Mouse (Mus musculus) myocyte (in vitro differentiated cells): ENCODE results near the gene Tmem50b. TPM values are rescaled to one million over a fixed set of nuclear protein-coding genes. Genes with fewer than 3 reads are reported as not detected.

Experiments
- H3K27me3 ChIP-seq: one replicate; pipeline ENCODE4 v1.6.1; 2011; ENCODE audit not compliant: control insufficient read depth, insufficient read depth, insufficient read length
- H3K36me3 ChIP-seq: one replicate; pipeline ENCODE4 v1.6.1; 2011; ENCODE audit not compliant: control insufficient read depth, insufficient read depth
- H3K4me2 ChIP-seq: one replicate; pipeline ENCODE4 v1.6.1; 2011; ENCODE audit warnings: low read depth, control low read depth
- H3K4me3 ChIP-seq: one replicate; pipeline ENCODE4 v1.5.1; 2011; ENCODE audit warnings: mild to moderate bottlenecking, control low read depth, moderate library complexity
- H3K79me2 ChIP-seq: one replicate; pipeline ENCODE4 v1.6.1; 2011; ENCODE audit not compliant: control insufficient read depth, insufficient read depth
- H3ac ChIP-seq: one replicate; pipeline ENCODE4 v1.6.1; 2011; ENCODE audit not compliant: control insufficient read depth, insufficient read length
- CEBPB ChIP-seq: IDR thresholded peaks from 2 replicates; pipeline ENCODE4 v1.6.1; 2011; ENCODE audit warnings: mild to moderate bottlenecking, moderate library complexity; ENCODE audit not compliant: poor library complexity, insufficient read depth, severe bottlenecking
- E2F4 ChIP-seq: IDR thresholded peaks from one replicate; pipeline ENCODE4 v1.6.1; 2011; ENCODE audit warnings: mild to moderate bottlenecking, control low read depth, moderate library complexity; ENCODE audit not compliant: insufficient read depth
- MAX ChIP-seq: IDR thresholded peaks from one replicate; pipeline ENCODE4 v1.6.1; 2011; ENCODE audit warnings: low read depth, mild to moderate bottlenecking, control low read depth
- MYOD1 ChIP-seq, 3 experiments: IDR thresholded peaks; one replicate each; pipeline ENCODE4 v1.6.1; 2011; ENCODE audit warnings: control low read depth in 2 of 3, low read depth in 2 of 3, mild to moderate bottlenecking in 2 of 3, moderate library complexity in 1 of 3; ENCODE audit not compliant: insufficient read length in 2 of 3, control insufficient read depth in 1 of 3
- MYOG ChIP-seq, 3 experiments: IDR thresholded peaks; one replicate each; pipeline ENCODE4 v1.6.1; 2011; ENCODE audit warnings: control low read depth in 2 of 3, low read depth in 2 of 3, mild to moderate bottlenecking in 2 of 3; ENCODE audit not compliant: insufficient read length in 2 of 3, control insufficient read depth in 1 of 3, insufficient read depth in 1 of 3
- POLR2A ChIP-seq: IDR thresholded peaks from one replicate; pipeline ENCODE4 v1.6.1; 2011; ENCODE audit warnings: low read depth, mild to moderate bottlenecking, control low read depth, moderate library complexity; ENCODE audit not compliant: insufficient read length
- POLR2AphosphoS2 ChIP-seq: IDR thresholded peaks from one replicate; pipeline ENCODE4 v1.6.1; 2011; ENCODE audit warnings: low read depth, control low read depth; ENCODE audit not compliant: insufficient read length
- REST ChIP-seq: IDR thresholded peaks from one replicate; pipeline ENCODE4 v1.6.1; 2011; ENCODE audit warnings: mild to moderate bottlenecking, control low read depth, moderate library complexity; ENCODE audit not compliant: insufficient read depth, insufficient read length
- SRF ChIP-seq: IDR thresholded peaks from one replicate; pipeline ENCODE4 v1.6.1; 2011; ENCODE audit warnings: low read depth; ENCODE audit not compliant: control insufficient read depth, insufficient read length
- TCF12 ChIP-seq: IDR thresholded peaks from one replicate; pipeline ENCODE4 v1.6.1; 2011; ENCODE audit warnings: mild to moderate bottlenecking, control low read depth; ENCODE audit not compliant: poor library complexity, insufficient read depth, severe bottlenecking
- TCF3 ChIP-seq: IDR thresholded peaks from one replicate; pipeline ENCODE4 v1.6.1; 2011; ENCODE audit warnings: low read depth, control low read depth; ENCODE audit not compliant: insufficient read length
- USF1 ChIP-seq: IDR thresholded peaks from one replicate; pipeline ENCODE4 v1.6.1; 2011; ENCODE audit warnings: low read depth, mild to moderate bottlenecking, control low read depth, moderate library complexity
- polyA plus RNA-seq: library from polyadenylated mRNA; unstranded; fragments of >200 nt; fragmentation: generic; extraction: Trizol; gene quantifications from one replicate; pipeline ENCODE4 v1.2.1, GENCODE M21; 2012; ENCODE audit warnings: missing spikeins

Gene Tmem50b
- polyA plus RNA-seq, 1 experiment, result 11.4 TPM

GRCm38 (mm10) chr16:91586244-91586643 is 11.4 kb downstream of the Tmem50b start:
- Histone ChIP-seq H3K4me3 (no peak overlapping the region), H3ac (no peak overlapping the region), H3K4me2 (no peak overlapping the region), H3K27me3 (no peaks in the 10 kb centered on the region), H3K79me2 (no peaks in the 10 kb centered on the region), H3K36me3 (no peaks in the 10 kb centered on the region)
- TF ChIP-seq MAX, result no peak
- no peak for TF ChIP-seq USF1
- no peak for TF ChIP-seq SRF
- no peak for TF ChIP-seq POLR2A
- TF ChIP-seq E2F4, result no peak
- TF ChIP-seq CEBPB, result no peak
- no peak for TF ChIP-seq MYOG (IDR thresholded peaks at IDR 0.05; ENCODE audit: control insufficient read depth in 1 of 3, insufficient read depth in 1 of 3, insufficient read length in 2 of 3, low read depth in 2 of 3)
- TF ChIP-seq TCF12, result no peak
- no peak for TF ChIP-seq MYOD1 (IDR thresholded peaks at IDR 0.05; ENCODE audit: control insufficient read depth in 1 of 3, insufficient read length in 2 of 3, low read depth in 2 of 3)
- no peak for TF ChIP-seq REST
- no peak for TF ChIP-seq POLR2AphosphoS2
- TF ChIP-seq TCF3, result no peak

- no peak overlapping the region for H3K4me2 ChIP-seq
- H3K4me3 ChIP-seq, result no peak overlapping the region
- no peak for TF ChIP-seq MYOG (IDR thresholded peaks at IDR 0.05; ENCODE audit: control insufficient read depth in 1 of 3, insufficient read depth in 1 of 3, insufficient read length in 2 of 3, low read depth in 2 of 3)
- TF ChIP-seq CEBPB, result no peak
- no peak for TF ChIP-seq POLR2AphosphoS2
- TF ChIP-seq MYOD1 (IDR thresholded peaks at IDR 0.05; ENCODE audit: control insufficient read depth in 1 of 3, insufficient read length in 2 of 3, low read depth in 2 of 3), result no peak
- TF ChIP-seq TCF12, result no peak
- TF ChIP-seq E2F4, result no peak
- TF ChIP-seq SRF, result no peak
- TF ChIP-seq MAX, result no peak
- TF ChIP-seq TCF3, result no peak
- H3K27me3 ChIP-seq, result no peaks in the 10 kb centered on the region
- H3K36me3 ChIP-seq, result no peaks in the 10 kb centered on the region
- H3ac ChIP-seq, result no peak overlapping the region
- no peaks in the 10 kb centered on the region for H3K79me2 ChIP-seq
Observed at GRCm38 (mm10) chr16:91585617-91586016, 12.0 kb downstream of the Tmem50b start.

GRCm38 (mm10) chr16:91582307-91582706 is 15.3 kb downstream of the Tmem50b start:
- Histone ChIP-seq H3K27me3 (no peaks in the 10 kb centered on the region), H3K36me3 (no peaks in the 10 kb centered on the region), H3K4me3 (no peak overlapping the region), H3ac (no peak overlapping the region), H3K79me2 (no peaks in the 10 kb centered on the region), H3K4me2 (no peak overlapping the region)
- TF ChIP-seq POLR2AphosphoS2 (no peak), USF1 (no peak), POLR2A (no peak), CEBPB (no peak), TCF12 (no peak), MAX (no peak), SRF (no peak), TCF3 (no peak), E2F4 (no peak), REST (no peak), MYOG (IDR thresholded peaks at IDR 0.05; ENCODE audit: control insufficient read depth in 1 of 3, insufficient read depth in 1 of 3, insufficient read length in 2 of 3, low read depth in 2 of 3) (no peak), MYOD1 (IDR thresholded peaks at IDR 0.05; ENCODE audit: control insufficient read depth in 1 of 3, insufficient read length in 2 of 3, low read depth in 2 of 3) (no peak)

GRCm38 (mm10) chr16:91578980-91579720 is 18.4 kb downstream of the Tmem50b start:
- no peaks in the 10 kb centered on the region for H3K27me3 ChIP-seq
- no peaks in the 10 kb centered on the region for H3K79me2 ChIP-seq
- no peak overlapping the region for H3K4me2 ChIP-seq
- no peak overlapping the region for H3K4me3 ChIP-seq
- no peak overlapping the region for H3ac ChIP-seq
- TF ChIP-seq POLR2A (no peak), MYOD1 (IDR thresholded peaks at IDR 0.05; ENCODE audit: control insufficient read depth in 1 of 3, insufficient read length in 2 of 3, low read depth in 2 of 3) (peak in 2 of 3 experiments; percentile 37 to 44)
- H3K36me3 ChIP-seq, result no peaks in the 10 kb centered on the region

- H3K4me2 ChIP-seq, result no peak overlapping the region
- H3K27me3 ChIP-seq, result no peaks in the 10 kb centered on the region
- no peaks in the 10 kb centered on the region for H3K79me2 ChIP-seq
- H3K4me3 ChIP-seq, result no peak overlapping the region
- TF ChIP-seq SRF (no peak), MAX (no peak), MYOG (IDR thresholded peaks at IDR 0.05; ENCODE audit: control insufficient read depth in 1 of 3, insufficient read depth in 1 of 3, insufficient read length in 2 of 3, low read depth in 2 of 3) (no peak), REST (no peak), TCF3 (no peak), POLR2AphosphoS2 (no peak), MYOD1 (IDR thresholded peaks at IDR 0.05; ENCODE audit: control insufficient read depth in 1 of 3, insufficient read length in 2 of 3, low read depth in 2 of 3) (no peak), E2F4 (no peak), TCF12 (no peak), CEBPB (no peak), USF1 (no peak), POLR2A (no peak)
- no peak overlapping the region for H3ac ChIP-seq
- no peaks in the 10 kb centered on the region for H3K36me3 ChIP-seq
Observed at GRCm38 (mm10) chr16:91575151-91575550, 22.4 kb downstream of the Tmem50b start.
